Mouse (Mus musculus) intestine, postnatal 0 days (tissue): ENCODE data around the gene Dnah14. TPM values are rescaled to one million over a fixed set of nuclear protein-coding genes. Genes with fewer than 3 reads are reported as not detected.

ENCODE experiments used
- ATAC-seq: fragments of 200-750 bp; cut with Nextera tagmentation; 2 replicates; pipeline ENCODE4 v1.8.0; 2017; ENCODE audit warnings: mild to moderate bottlenecking, moderate TSS enrichment, moderate library complexity
- H3K27ac ChIP-seq: fragments of 300-500 bp; sonication (generic); 2 replicates; pipeline ENCODE4 v1.5.1; 2014; ENCODE audit warnings: mild to moderate bottlenecking, low read depth, low read length, moderate library complexity
- H3K27me3 ChIP-seq: fragments of 300-500 bp; sonication (generic); replicated peaks from 2 replicates; pipeline ENCODE4 v1.6.1; 2014; ENCODE audit warnings: low read length, mixed read lengths; ENCODE audit not compliant: control insufficient read depth, insufficient read depth
- H3K36me3 ChIP-seq: fragments of 300-500 bp; sonication (generic); 2 replicates; pipeline ENCODE4 v1.6.1; 2014; ENCODE audit warnings: mild to moderate bottlenecking, moderate library complexity; ENCODE audit not compliant: control insufficient read depth, insufficient read depth
- H3K4me1 ChIP-seq: fragments of 300-500 bp; sonication (generic); replicated peaks from 2 replicates; pipeline ENCODE4 v1.6.1; 2014; ENCODE audit warnings: antibody characterized with exemption, low read length, mixed read lengths; ENCODE audit not compliant: control insufficient read depth, insufficient read depth
- H3K4me2 ChIP-seq: fragments of 300-500 bp; sonication (generic); replicated peaks from 2 replicates; pipeline ENCODE4 v1.6.1; 2014; ENCODE audit warnings: low read depth, mild to moderate bottlenecking, moderate library complexity
- H3K4me3 ChIP-seq: fragments of 300-500 bp; sonication (generic); 2 replicates; pipeline ENCODE4 v1.5.1; 2014; ENCODE audit warnings: low read depth, low read length
- H3K9ac ChIP-seq: fragments of 300-500 bp; sonication (generic); 2 replicates; pipeline ENCODE4 v1.6.1; 2014; ENCODE audit warnings: mild to moderate bottlenecking, low read depth, low read length
- H3K9me3 ChIP-seq: fragments of 300-500 bp; sonication (generic); 2 replicates; pipeline ENCODE4 v1.6.1; 2016; ENCODE audit warnings: mixed run types; ENCODE audit not compliant: control insufficient read depth
- CTCF ChIP-seq: sonication (generic); IDR thresholded peaks from 2 replicates; pipeline ENCODE4 v1.5.1; 2016; ENCODE audit warnings: low read depth, mild to moderate bottlenecking, control low read depth, antibody characterized with exemption, moderate library complexity
- WGBS: fragments of 180-500 bp; shearing (Covaris S2); extraction: QIAGEN DNeasy Blood & Tissue Kit; methylation state at CpG from one replicate; pipeline ENCODE4 v1.1.7; 2014; 5-methylcytosine and 5-hydroxymethylcytosine counted together
- polyA plus RNA-seq: library from polyadenylated mRNA; unstranded; fragments of >200 nt; fragmentation: Nextera tagmentation; extraction: Ambion mirVana; gene quantifications from 2 replicates; pipeline ENCODE4 v1.2.1, GENCODE M21; 2015

The Dnah14 gene
- polyA plus RNA-seq, 1 experiment from 2014 or later, result 1.2 TPM

- Histone ChIP-seq H3K4me3 (peak overlapping the region; percentile 28), H3K27me3 (no peaks in the 10 kb centered on the region), H3K4me1 (no peaks in the 10 kb centered on the region), H3K9ac (no peak overlapping the region), H3K27ac (peak overlapping the region; percentile 77), H3K4me2 (peak overlapping the region; percentile 65), H3K36me3 (no peaks in the 10 kb centered on the region), H3K9me3 (0 out of 2 replicates have a peak, but pooled peaks cover 2% of the 10 kb centered on the region)
- WGBS, result 28% methylated on average over 13 of the region's 13 CpGs
- peak; percentile 74 for ATAC-seq
- TF ChIP-seq CTCF, result no peak
Observed at GRCm38 (mm10) chr1:181852466-181852865, 276.1 kb downstream of the Dnah14 start.

- no peak for TF ChIP-seq CTCF
- Histone ChIP-seq H3K4me1 (no peaks in the 10 kb centered on the region), H3K27ac (peak overlapping the region; percentile 77), H3K9ac (peak overlapping the region; percentile 40; the same call in 1 of the 2 replicates), H3K36me3 (no peaks in the 10 kb centered on the region), H3K27me3 (no peaks in the 10 kb centered on the region), H3K4me2 (peak overlapping the region; percentile 65), H3K9me3 (0 out of 2 replicates have a peak, but pooled peaks cover 2% of the 10 kb centered on the region), H3K4me3 (peak overlapping the region; percentile 28)
- WGBS, result 7% methylated on average over 19 of the region's 21 CpGs
- ATAC-seq, result peak; percentile 92
Observed at GRCm38 (mm10) chr1:181853081-181853736, 276.9 kb downstream of the Dnah14 start.

GRCm38 (mm10) chr1:181854829-181855228, 278.5 kb downstream of the Dnah14 start:
- 0 out of 2 replicates have a peak, but pooled peaks cover 2% of the 10 kb centered on the region for H3K9me3 ChIP-seq
- no peak for ATAC-seq
- WGBS, result 93% methylated on average over 2 of the region's 2 CpGs
- no peaks in the 10 kb centered on the region for H3K27me3 ChIP-seq
- H3K4me2 ChIP-seq, result no peak overlapping the region
- no peak overlapping the region for H3K9ac ChIP-seq
- TF ChIP-seq CTCF, result no peak
- H3K4me1 ChIP-seq, result no peaks in the 10 kb centered on the region
- H3K4me3 ChIP-seq, result no peak overlapping the region
- no peaks in the 10 kb centered on the region for H3K36me3 ChIP-seq
- no peak overlapping the region for H3K27ac ChIP-seq

- Histone ChIP-seq H3K9ac (no peak overlapping the region), H3K4me2 (no peak overlapping the region), H3K36me3 (no peaks in the 10 kb centered on the region), H3K27me3 (no peaks in the 10 kb centered on the region), H3K27ac (no peak overlapping the region), H3K4me3 (no peak overlapping the region), H3K4me1 (no peaks in the 10 kb centered on the region), H3K9me3 (0 out of 2 replicates have a peak, but pooled peaks cover 2% of the 10 kb centered on the region)
- 75% methylated on average over 2 of the region's 2 CpGs for WGBS
- no peak for TF ChIP-seq CTCF
- no peak for ATAC-seq
Observed at GRCm38 (mm10) chr1:181856329-181856728, 280.0 kb downstream of the Dnah14 start.

GRCm38 (mm10) chr1:181860659-181861058, 284.3 kb downstream of the Dnah14 start:
- WGBS, result under 1% methylated on average over 5 of the region's 5 CpGs
- no peak overlapping the region for H3K9ac ChIP-seq
- no peaks in the 10 kb centered on the region for H3K27me3 ChIP-seq
- 0 out of 2 replicates have a peak, but pooled peaks cover 5% of the 10 kb centered on the region for H3K4me1 ChIP-seq
- H3K9me3 ChIP-seq, result 0 out of 2 replicates have a peak, but pooled peaks cover 2% of the 10 kb centered on the region
- H3K36me3 ChIP-seq, result no peaks in the 10 kb centered on the region
- TF ChIP-seq CTCF, result no peak
- H3K4me3 ChIP-seq, result no peak overlapping the region
- H3K27ac ChIP-seq, result peak overlapping the region; percentile 9
- peak; percentile 69 for ATAC-seq
- 0 out of 2 replicates have a peak overlapping the region, but pooled peaks have one; percentile 17 for H3K4me2 ChIP-seq

GRCm38 (mm10) chr1:181861181-181861902, 285.0 kb downstream of the Dnah14 start:
- WGBS, result 78% methylated on average over 2 of the region's 2 CpGs
- H3K27ac ChIP-seq, result peak overlapping the region; percentile 9; the same call in 1 of the 2 replicates

More at GRCm38 (mm10) chr1:181861181-181861902, 285.0 kb downstream of the Dnah14 start:
- Histone ChIP-seq H3K27me3 (no peaks in the 10 kb centered on the region), H3K4me3 (no peak overlapping the region), H3K4me1 (0 out of 2 replicates have a peak, but pooled peaks cover 5% of the 10 kb centered on the region), H3K36me3 (no peaks in the 10 kb centered on the region), H3K4me2 (no peak overlapping the region), H3K9me3 (0 out of 2 replicates have a peak, but pooled peaks cover 2% of the 10 kb centered on the region), H3K9ac (no peak overlapping the region)
- no peak for TF ChIP-seq CTCF
- no peak for ATAC-seq
